Mouse (Mus musculus): ENCODE data around the gene Sp100.

- no peak for TF ChIP-seq GATA1 (IDR thresholded peaks at IDR 0.05; ENCODE audit: low read length)
- no peak for TF ChIP-seq TAL1 (IDR thresholded peaks at IDR 0.05; ENCODE audit: low read length)
These were observed 109.1 kb downstream of the Sp100 start for GRCm38 (mm10) chr1:85758969-85759293.

Measured in erythroblast, embryonic 14.5 days (primary cell).